15 mouse cellular contexts compared by ENCODE assay signal in the genomic region with DNA sequence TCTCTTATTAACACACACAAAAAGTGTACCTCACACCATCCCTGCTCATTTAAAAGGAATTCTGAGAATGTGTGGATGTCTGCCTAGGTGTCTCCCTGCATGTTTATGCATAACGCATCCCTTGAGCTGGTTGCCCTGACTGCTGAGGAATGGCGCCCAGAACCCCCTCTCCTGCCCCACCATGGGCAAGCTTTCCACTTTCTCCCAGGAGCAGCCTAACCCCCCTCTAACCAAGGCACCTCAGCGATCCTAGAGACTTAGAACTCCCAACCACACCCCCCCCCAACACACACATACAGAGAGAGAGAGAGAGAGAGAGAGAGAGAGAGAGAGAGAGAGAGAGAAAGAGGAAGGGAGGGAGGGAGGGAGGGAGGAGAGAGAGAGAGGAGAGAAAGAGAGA. TPM values are rescaled to one million over a fixed set of nuclear protein-coding genes. Genes with fewer than 3 reads are reported as not detected.
DNase-seq lines count a peak whose midpoint lies in the region; ATAC-seq lines count a peak whose summit lies in the region.
"Had no signal": no experiment of that assay in that cellular context is flagged by ENCODE, and none has a peak within 500 bp of the region (broad histone marks: within the 10 kb centered on the region; RNA-seq: fewer than 3 reads in every experiment).

No protein-coding gene starts in this region.

- no peak for DNase-seq in heart, embryonic 10.5 days (ENCODE audit: low spot score)
- no peak for DNase-seq in heart, postnatal 10 days
- peak; percentile 60 for DNase-seq in 3134 (ENCODE audit: extremely low read depth, insufficient read length, low spot score)
- DNase-seq in embryonic facial prominence, embryonic 10.5 days (ENCODE audit: low spot score): peak; percentile 30
- DNase-seq in thymus, postnatal 10 days (ENCODE audit: low spot score in 2 of 2): no peak
- no peak for DNase-seq in layer of hippocampus, adult 8-10 months (ENCODE audit: low spot score in 2 of 2)
- DNase-seq: B cell, adult 2 months; liver, embryonic 13.5 days; thymus, postnatal 4 days had no signal

- ATAC-seq in limb, embryonic 13.5 days (ENCODE audit: low FRiP score, low read depth): no peak
- no peak for ATAC-seq in monocyte, adult 5-6 weeks (replicated peaks; ENCODE audit: insufficient number of reproducible peaks, low FRiP score, low TSS enrichment, poor library complexity, severe bottlenecking)

- no peak overlapping the region for H3K9ac ChIP-seq in limb, embryonic 13.5 days
- H3K9ac ChIP-seq: liver, embryonic 13.5 days had no signal

- peak overlapping the region; percentile 66; the same call in 1 of the 2 replicates for H3K4me2 ChIP-seq in limb, embryonic 13.5 days (replicated peaks)

- intact Hi-C loops in heart, postnatal 10 days (cut with DNase I): no loop called here

- H3K4me3 ChIP-seq in heart, embryonic 10.5 days: peak overlapping the region; percentile 59; the same call in 1 of the 2 replicates
- no peak overlapping the region for H3K4me3 ChIP-seq in embryonic facial prominence, embryonic 10.5 days
- no peak overlapping the region for H3K4me3 ChIP-seq in limb, embryonic 13.5 days
- H3K4me3 ChIP-seq: left cerebral cortex, adult 2 months; liver, embryonic 13.5 days had no signal

- H3K27ac ChIP-seq in heart, embryonic 10.5 days: peak overlapping the region; percentile 94; the same call in 1 of the 2 replicates
- H3K27ac ChIP-seq in embryonic facial prominence, embryonic 10.5 days (replicated peaks): peak overlapping the region; percentile 95
- H3K27ac ChIP-seq in limb, embryonic 13.5 days: peak overlapping the region; percentile 99
- H3K27ac ChIP-seq: left cerebral cortex, adult 2 months; liver, embryonic 13.5 days had no signal

- H3K27me3 ChIP-seq in heart, embryonic 10.5 days (ENCODE audit: insufficient read depth, poor library complexity, severe bottlenecking): no peaks in the 10 kb centered on the region
- no peaks in the 10 kb centered on the region for H3K27me3 ChIP-seq in embryonic facial prominence, embryonic 10.5 days (replicated peaks; ENCODE audit: low read depth, poor library complexity, severe bottlenecking)
- H3K27me3 ChIP-seq in limb, embryonic 13.5 days: no peaks in the 10 kb centered on the region
- H3K27me3 ChIP-seq: liver, embryonic 13.5 days had no signal

- 44% methylated on average over 3 of the region's 3 CpGs for WGBS in heart, embryonic 10.5 days
- 40% methylated on average over 3 of the region's 3 CpGs for WGBS in embryonic facial prominence, embryonic 10.5 days
- WGBS in limb, embryonic 13.5 days: 19% methylated on average over 3 of the region's 3 CpGs

- peaks cover 37% of the 10 kb centered on the region for H3K4me1 ChIP-seq in heart, embryonic 10.5 days
- peaks cover 44% of the 10 kb centered on the region for H3K4me1 ChIP-seq in embryonic facial prominence, embryonic 10.5 days
- peaks cover 64% of the 10 kb centered on the region for H3K4me1 ChIP-seq in limb, embryonic 13.5 days
- H3K4me1 ChIP-seq: liver, embryonic 13.5 days had no signal

- no peaks in the 10 kb centered on the region for H3K36me3 ChIP-seq in heart, embryonic 10.5 days
- no peaks in the 10 kb centered on the region for H3K36me3 ChIP-seq in embryonic facial prominence, embryonic 10.5 days (replicated peaks)
- no peaks in the 10 kb centered on the region for H3K36me3 ChIP-seq in limb, embryonic 13.5 days
- H3K36me3 ChIP-seq: liver, embryonic 13.5 days; midbrain, embryonic 10.5 days had no signal

- H3K9me3 ChIP-seq in heart, embryonic 10.5 days: no peaks in the 10 kb centered on the region
- H3K9me3 ChIP-seq in embryonic facial prominence, embryonic 10.5 days: no peaks in the 10 kb centered on the region
- H3K9me3 ChIP-seq in limb, embryonic 13.5 days: no peaks in the 10 kb centered on the region
- H3K9me3 ChIP-seq: liver, embryonic 13.5 days; midbrain, embryonic 10.5 days had no signal

RNA-seq across cellular contexts. Expression of gene 1700011L22Rik, which starts 40.2 kb away (rescaled TPM):
- not detected in 2 replicates for polyA plus RNA-seq in heart, embryonic 10.5 days (2016; fragmentation: Nextera tagmentation; extraction: Ambion mirVana)
- total RNA-seq in heart, postnatal 10 days (2021): not detected
- polyA plus RNA-seq in embryonic facial prominence, embryonic 10.5 days (2016; fragmentation: Nextera tagmentation; extraction: Ambion mirVana): not detected in 2 replicates
- polyA plus RNA-seq in limb, embryonic 13.5 days (2015; fragmentation: Nextera tagmentation; extraction: Ambion mirVana): 0.25 TPM in 1 of 2 replicates, not detected in the other
- total RNA-seq in monocyte, adult 5-6 weeks (2017): not detected in 3 replicates
- not detected for total RNA-seq in layer of hippocampus, adult 8-10 months (2022)
- total RNA-seq: common myeloid progenitor, adult 5-6 weeks; ES-E14; left cerebral cortex, adult 2 months had no signal
- polyA plus RNA-seq: liver, embryonic 13.5 days; midbrain, embryonic 10.5 days had no signal

Comparison
In these comparisons a context has a peak if more than half of its experiments do, and no peak if none do; other contexts are left out.
1. DNase-seq: peak in 3134 (single experiment) and embryonic facial prominence, embryonic 10.5 days (single experiment); none in heart, embryonic 10.5 days (single experiment), heart, postnatal 10 days (0 of 2), thymus, postnatal 10 days (0 of 2) and layer of hippocampus, adult 8-10 months (0 of 2).
2. Peak in every context shown above with its lines, with median percentiles within 50 percentile points of each other: H3K27ac ChIP-seq.